Mouse (Mus musculus): ENCODE measurements around the gene Uvrag. TPM values are rescaled to one million over a fixed set of nuclear protein-coding genes. Genes with fewer than 3 reads are reported as not detected.
"Not testable (repeated sequence)": the region's sequence is repeated elsewhere in the genome, so short reads cannot be mapped to it uniquely, and the experiment has no call there.

Gene Uvrag
- total and polyA plus RNA-seq, 3 experiments, result 18.5 to 50.4 (median 30.0) TPM

- DNase-seq, result no peak
These were observed 164.0 kb downstream of the Uvrag start for GRCm38 (mm10) chr7:98976839-98977457.

DNA sequence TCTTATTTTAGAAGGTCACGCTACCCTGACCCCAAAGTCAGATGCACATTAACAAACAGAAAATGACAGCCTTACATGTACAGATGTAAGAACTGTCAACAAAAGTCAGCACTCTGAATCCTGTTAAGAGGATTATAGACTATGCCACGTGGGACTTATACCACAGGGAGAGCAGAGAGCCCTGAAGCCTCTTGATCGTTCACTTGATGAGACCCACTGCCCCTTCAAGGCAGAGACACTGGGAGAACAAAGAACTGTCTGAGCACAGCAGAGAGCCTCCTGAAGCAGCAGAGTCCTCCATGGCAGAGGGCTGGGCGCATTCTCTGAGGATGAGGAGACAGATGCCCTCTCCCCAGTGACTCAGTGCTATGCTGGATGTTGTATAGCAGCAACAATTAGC, 166.4 kb downstream of the Uvrag start:
- no peak for DNase-seq

- no peak for DNase-seq
These were observed 170.2 kb downstream of the Uvrag start for GRCm38 (mm10) chr7:98970721-98971120.

DNA sequence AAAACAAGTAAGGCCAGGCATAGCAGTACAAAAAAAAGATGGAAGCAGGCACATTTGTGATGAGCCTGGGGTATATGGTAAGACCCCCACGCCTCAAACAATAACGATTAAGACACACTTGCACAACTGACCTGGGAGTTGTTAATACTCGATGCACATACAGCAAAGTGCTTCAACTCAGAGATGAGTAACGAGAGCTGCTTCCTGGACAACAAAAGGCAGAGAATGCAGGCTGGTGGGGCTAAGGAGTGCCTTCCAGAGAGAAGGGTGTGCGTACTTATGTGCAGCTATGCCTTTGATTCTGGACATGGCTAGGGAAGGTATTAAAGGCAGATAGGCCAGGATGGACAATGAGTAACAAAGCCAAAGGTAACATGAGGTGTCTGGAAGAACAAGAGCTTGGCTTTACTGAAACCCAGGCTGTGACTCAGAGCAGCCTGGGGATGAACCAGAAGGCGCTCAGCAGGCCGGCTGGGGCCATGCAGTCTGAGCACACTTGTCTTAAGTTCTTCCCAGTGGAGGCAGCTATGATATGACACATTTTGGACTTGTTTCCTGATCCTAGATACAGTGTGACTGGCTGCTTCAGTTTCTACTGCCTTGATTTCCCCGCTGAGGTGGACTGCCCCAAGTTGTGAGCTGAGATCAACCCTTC, 172.1 kb downstream of the Uvrag start:
- DNase-seq, result no peak

DNA sequence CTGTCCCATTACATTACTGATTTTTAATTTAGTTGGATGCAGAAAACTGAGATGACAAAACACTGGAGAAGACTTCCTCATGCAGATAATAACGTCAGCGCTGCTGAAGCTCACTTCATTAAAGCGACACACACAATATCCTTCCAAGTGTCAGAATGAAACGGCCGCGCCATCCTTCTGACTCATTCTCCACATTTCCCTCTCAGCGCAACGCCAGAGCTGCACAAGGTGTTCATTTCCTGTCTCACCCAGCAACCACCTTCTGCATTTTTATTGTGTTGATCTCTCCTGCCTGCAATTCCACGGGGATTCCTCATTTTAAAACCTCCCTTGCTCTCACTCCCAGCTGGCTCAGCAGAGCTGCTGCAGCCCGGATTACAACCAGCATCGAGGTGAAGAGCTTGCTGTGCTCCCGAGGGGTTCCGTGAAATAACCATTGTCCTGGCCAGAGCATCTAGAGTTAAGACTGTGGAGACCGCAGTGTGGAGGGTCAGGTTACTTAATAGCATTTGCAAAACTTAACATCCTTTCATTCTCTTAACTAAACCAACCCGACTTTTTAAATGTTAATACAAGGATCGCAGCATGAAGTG, 172.8 kb downstream of the Uvrag start:
- no peak for DNase-seq

DNA sequence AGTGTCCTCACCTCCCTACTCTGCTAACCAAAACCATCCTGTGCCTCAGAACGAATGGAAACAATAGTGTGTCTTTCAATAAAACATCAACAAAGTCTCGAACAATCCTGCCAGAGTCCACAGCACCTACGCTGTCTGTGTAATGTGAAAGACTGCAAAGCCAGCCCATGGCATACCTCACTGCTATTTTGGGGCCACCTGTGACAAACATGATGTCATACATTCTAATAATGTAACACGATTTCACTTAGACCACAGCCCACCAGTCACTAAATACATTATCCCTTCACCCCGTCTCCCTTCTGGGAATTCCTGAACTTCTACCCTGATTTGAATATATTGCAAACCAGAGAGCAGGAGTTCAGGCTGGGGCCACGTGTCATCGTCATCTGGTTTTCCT, 173.3 kb downstream of the Uvrag start:
- no peak for DNase-seq

DNA sequence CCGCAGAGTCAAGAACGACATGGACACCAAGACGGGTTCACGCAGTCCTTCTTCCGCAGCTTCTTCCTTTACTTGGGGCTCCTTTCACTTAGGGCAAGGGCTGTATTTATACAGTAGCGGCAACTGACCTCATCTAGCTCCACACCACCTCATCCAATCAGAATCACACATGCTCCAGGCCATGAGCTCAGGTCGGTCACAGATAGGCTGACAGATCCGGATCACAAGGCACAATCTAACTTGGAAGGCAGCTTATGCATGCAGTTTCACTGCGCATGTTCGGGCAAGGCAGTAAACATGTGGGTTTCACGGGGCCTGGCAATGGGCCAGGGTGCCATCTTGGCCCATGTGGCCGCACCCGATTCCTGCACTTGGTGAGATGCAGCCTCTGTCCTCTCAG, 177.4 kb downstream of the Uvrag start:
- not testable (repeated sequence) for DNase-seq

DNA sequence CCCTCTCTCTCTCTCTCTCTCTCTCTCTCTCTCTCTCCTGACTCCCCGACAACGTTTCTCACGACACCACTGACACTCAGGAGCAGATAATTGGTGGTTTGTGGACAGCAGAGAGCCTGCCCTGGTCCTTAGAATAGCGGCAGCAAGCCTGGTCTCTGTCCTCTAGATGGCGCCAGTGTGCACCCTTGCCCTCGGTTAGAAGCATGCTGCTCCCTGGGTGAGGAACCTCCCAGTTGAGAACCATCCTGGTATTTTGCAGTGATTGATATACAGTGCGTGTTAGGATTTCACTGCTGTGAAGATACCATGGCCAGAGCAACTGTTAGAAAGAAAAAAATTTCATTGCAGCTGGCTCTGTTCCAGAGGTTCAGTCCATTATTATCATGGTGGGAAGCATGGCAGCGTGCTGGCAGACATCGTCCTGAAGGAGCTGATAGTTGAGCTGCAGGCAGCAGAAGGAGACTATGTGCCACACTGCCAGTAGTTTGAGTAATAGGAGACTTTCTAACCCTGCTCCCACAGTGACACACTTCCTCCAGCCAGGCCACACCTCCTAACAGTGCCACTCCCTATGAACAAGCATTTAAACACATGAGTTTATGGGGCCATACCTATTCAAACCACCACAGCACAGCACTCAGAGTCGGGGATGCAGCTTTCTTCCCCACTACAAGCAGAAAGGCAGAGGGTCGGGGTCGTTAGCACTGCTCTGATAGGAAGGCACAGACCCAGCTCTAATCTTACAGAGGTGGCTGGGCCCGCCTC, 178.2 kb downstream of the Uvrag start:
- DNase-seq, result peak; percentile 74

- DNase-seq, result no peak
These were observed 178.9 kb downstream of the Uvrag start for GRCm38 (mm10) chr7:98962074-98962473.

GRCm38 (mm10) chr7:98960274-98960673, 180.7 kb downstream of the Uvrag start:
- no peak for DNase-seq

GRCm38 (mm10) chr7:98959246-98959645, 181.7 kb downstream of the Uvrag start:
- no peak for DNase-seq

DNA sequence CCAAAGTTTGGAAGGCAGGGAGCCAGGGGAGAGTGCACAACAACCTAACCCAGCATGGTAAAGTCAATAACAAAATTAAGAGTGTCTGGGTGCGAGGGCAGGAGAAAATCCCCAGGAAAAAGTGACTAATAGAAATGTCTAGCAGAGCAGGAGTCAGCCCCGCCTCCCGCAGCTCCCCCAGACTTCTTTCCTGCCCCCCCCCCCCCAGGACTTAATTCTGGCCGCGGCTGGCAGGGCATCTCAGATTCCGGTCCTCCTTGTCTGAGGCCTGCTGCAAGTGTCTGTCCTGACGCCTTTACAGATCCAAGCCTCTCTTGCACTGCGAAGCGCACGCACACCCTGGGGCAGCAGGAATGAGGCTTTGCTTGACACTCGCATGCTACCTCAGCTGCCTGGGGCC, 182.8 kb downstream of the Uvrag start:
- DNase-seq, result no peak

GRCm38 (mm10) chr7:98957111-98957741, 183.7 kb downstream of the Uvrag start:
- no peak for DNase-seq

DNA sequence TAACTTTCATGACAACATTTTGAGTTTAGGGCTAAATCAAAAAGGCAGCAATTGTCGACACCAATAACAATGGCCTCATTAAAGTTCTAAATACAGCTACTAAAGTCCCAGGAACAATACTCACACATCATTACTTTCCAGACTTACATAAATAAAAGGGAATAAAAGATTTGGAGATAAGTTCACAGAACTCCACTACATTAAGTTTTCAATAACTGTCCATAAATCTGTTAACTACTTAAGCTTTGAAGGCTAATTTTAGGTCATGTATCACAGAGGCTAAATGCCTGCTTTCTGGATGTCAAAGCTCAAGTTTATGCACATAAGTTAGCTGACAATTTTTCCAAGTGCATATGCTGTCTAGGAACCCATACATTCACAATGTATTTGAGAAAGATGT, 184.3 kb downstream of the Uvrag start:
- no peak for DNase-seq

DNA sequence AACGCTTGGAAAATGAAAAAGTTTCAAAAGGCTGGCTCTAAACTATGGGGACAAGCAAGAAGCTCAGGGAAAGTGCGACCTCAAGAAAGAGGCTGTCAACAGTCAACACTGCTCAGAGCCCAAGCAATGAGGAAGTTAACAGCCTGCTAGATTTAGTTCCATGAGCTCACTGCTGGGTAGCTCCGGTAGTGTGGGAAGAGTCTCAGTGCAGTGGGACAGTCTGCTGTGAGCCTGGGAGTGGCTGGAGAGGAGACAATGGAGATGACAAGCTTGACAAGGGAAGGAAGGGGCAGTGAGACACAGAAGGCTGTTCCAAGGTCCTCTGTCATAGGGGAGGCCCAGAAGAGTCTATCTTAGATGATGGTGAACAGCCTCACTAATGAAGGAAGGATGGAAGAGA, 187.3 kb downstream of the Uvrag start:
- no peak for DNase-seq

DNA sequence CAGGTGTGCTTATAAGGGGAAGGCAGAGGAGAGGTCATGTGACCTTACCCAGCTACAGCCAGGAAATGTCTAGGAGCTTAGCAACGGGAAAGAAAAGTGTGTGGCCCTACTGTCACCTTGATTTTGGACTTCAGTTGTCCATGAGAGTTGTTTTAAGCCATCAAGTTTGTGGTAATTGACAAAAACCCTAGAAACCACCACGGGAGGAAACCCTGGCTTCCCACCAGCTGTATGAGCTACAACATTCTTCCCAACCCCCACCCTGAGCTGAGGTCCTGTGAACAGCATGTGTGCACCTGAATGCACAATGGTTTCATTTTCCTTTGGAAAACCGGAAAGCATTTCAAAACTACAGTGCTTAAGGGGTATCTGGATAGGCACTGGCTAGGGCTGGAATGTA, 196.0 kb downstream of the Uvrag start:
- no peak for DNase-seq

GRCm38 (mm10) chr7:98943687-98944086, 197.3 kb downstream of the Uvrag start:
- DNase-seq, result no peak

DNA sequence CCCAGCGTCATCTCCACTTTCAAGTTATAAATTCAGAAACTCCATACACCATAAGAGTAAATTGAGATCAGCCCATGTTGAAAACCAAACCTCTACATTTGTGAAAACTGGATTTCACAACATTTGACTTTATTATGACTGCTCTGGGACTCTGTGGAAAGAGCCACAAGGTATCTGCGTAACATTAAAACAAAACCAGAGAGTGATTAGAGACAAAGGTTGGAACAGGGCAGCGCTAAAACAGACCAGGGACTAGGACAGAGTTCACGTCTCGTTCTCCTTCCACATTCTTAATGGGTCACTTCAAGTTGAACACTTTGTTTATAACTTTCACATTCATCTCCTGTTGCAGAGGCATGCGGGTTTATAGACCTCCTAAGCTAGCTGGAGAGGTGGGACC, 198.2 kb downstream of the Uvrag start:
- no peak for DNase-seq

- DNase-seq, result no peak
These were observed 201.7 kb downstream of the Uvrag start for GRCm38 (mm10) chr7:98939194-98939593.

GRCm38 (mm10) chr7:98938621-98939020, 202.3 kb downstream of the Uvrag start:
- DNase-seq, result peak; percentile 34

DNA sequence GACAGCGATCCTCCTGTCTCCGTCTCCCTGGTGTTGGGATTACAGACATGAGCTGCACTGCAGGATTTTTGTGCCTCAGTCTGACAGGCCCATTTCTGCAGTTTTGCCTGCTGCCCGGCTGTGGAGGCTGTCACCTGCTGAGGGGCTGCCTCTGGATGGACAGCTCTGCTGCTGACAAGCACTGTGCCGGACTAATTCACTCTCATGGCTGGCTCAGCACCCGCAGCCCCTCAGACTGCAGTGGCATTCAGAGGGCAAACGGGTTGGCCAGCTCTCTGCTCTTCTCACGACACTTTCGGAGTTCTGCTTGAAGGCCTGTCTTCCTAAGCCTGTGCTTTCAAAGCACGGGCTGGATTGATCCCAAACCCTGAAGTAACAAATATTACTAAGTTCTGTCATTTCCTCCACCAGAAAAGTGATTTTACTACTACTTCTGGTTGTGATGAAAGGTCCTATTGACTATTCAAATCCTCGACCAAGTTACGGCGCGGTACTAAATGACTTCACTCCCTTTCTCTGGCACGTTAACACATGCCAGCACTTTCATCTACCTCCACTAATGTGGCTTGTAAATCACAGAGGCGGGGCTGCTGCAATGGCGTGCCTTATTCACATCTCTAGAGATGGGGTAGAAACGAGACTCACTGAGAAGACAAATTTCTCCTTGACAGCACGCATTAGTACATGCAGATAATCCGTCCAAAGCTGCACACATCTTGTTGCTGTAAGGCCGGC, 203.7 kb downstream of the Uvrag start:
- no peak for DNase-seq

DNA sequence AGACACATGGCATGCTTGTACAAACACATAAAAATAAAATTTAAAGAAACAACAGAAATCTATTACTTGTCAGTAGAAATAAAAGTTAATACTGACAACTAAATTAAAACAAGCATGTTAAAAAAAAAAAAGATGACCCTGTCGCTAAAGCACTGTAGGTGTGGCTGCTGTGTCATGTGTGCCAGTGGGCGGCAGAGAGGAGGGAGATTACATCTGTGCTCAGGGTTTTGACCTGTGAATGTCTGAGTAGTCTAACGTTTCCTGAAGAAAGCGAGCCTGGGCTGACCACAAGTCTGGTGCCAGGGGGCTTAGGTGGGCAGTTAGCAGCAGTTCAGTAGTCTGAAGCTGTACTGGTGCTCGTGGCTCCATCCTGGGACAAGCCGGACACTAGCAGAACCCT, 205.2 kb downstream of the Uvrag start:
- DNase-seq, result no peak

Measured in adrenal gland, adult 2 months (tissue).